Mouse (Mus musculus) CD4-positive, CD25-positive, alpha-beta regulatory T cell, adult 2 months (primary cell): ENCODE results near the gene Appbp2.

ENCODE experiments used
- DNase-seq: peaks from one replicate; pipeline ENCODE4 v3.0.0-alpha.2; 2012; ENCODE audit warnings: low read depth, low spot score

The Appbp2 gene

GRCm38 (mm10) chr11:85223248-85223647 lies 11.7 kb downstream of the Appbp2 start:
- no peak for DNase-seq

GRCm38 (mm10) chr11:85222561-85222960 lies 12.4 kb downstream of the Appbp2 start:
- DNase-seq: no peak

- DNase-seq: no peak
Observed at GRCm38 (mm10) chr11:85219014-85219413, 15.9 kb downstream of the Appbp2 start.

- DNase-seq: no peak
Observed at GRCm38 (mm10) chr11:85214679-85215078, 20.3 kb downstream of the Appbp2 start.

GRCm38 (mm10) chr11:85213215-85213614 lies 21.7 kb downstream of the Appbp2 start:
- DNase-seq: no peak

- no peak for DNase-seq
Observed at GRCm38 (mm10) chr11:85211151-85211550, 23.8 kb downstream of the Appbp2 start.

GRCm38 (mm10) chr11:85206231-85206630 lies 28.7 kb downstream of the Appbp2 start:
- DNase-seq: no peak

- DNase-seq: no peak
Observed at GRCm38 (mm10) chr11:85198906-85199305, 36.0 kb downstream of the Appbp2 start.

- DNase-seq: no peak
Observed at GRCm38 (mm10) chr11:85196046-85196445, 38.9 kb downstream of the Appbp2 start.

- no peak for DNase-seq
Observed at GRCm38 (mm10) chr11:85194206-85194605, 40.7 kb downstream of the Appbp2 start.

GRCm38 (mm10) chr11:85190741-85191140 lies 44.2 kb downstream of the Appbp2 start:
- DNase-seq: no peak

- DNase-seq: no peak
Observed at GRCm38 (mm10) chr11:85189110-85189509, 45.8 kb downstream of the Appbp2 start.

- no peak for DNase-seq
Observed at GRCm38 (mm10) chr11:85184839-85185238, 50.1 kb downstream of the Appbp2 start.

- peak; percentile 84 for DNase-seq
Observed at GRCm38 (mm10) chr11:85184082-85184481, 50.8 kb downstream of the Appbp2 start.

GRCm38 (mm10) chr11:85183284-85183779 lies 51.6 kb downstream of the Appbp2 start:
- no peak for DNase-seq

GRCm38 (mm10) chr11:85182617-85183283 lies 52.2 kb downstream of the Appbp2 start:
- peak; percentile 75 for DNase-seq

GRCm38 (mm10) chr11:85178413-85178812 lies 56.5 kb downstream of the Appbp2 start:
- no peak for DNase-seq

GRCm38 (mm10) chr11:85177761-85178160 lies 57.2 kb downstream of the Appbp2 start:
- DNase-seq: no peak

- no peak for DNase-seq
Observed at GRCm38 (mm10) chr11:85175941-85176340, 59.0 kb downstream of the Appbp2 start.

GRCm38 (mm10) chr11:85170833-85171232 lies 64.1 kb downstream of the Appbp2 start:
- no peak for DNase-seq

- DNase-seq: peak; percentile 89
Observed at GRCm38 (mm10) chr11:85170058-85170740, 64.7 kb downstream of the Appbp2 start, which contains the start of gene 1700125H20Rik. Gene 1700125H20Rik, plus strand, starts transcription at chr11:85170404.

GRCm38 (mm10) chr11:85167503-85167902 lies 67.4 kb downstream of the Appbp2 start:
- no peak for DNase-seq

- no peak for DNase-seq
Observed at GRCm38 (mm10) chr11:85164371-85164770, 70.6 kb downstream of the Appbp2 start.
